Mouse (Mus musculus): ENCODE results near the gene Gdf15. TPM values are rescaled to one million over a fixed set of nuclear protein-coding genes. Genes with fewer than 3 reads are reported as not detected.

Gdf15 gene
- total and polyA plus RNA-seq, 3 experiments = 0.15 to 0.63 TPM; not detected in 1

DNA sequence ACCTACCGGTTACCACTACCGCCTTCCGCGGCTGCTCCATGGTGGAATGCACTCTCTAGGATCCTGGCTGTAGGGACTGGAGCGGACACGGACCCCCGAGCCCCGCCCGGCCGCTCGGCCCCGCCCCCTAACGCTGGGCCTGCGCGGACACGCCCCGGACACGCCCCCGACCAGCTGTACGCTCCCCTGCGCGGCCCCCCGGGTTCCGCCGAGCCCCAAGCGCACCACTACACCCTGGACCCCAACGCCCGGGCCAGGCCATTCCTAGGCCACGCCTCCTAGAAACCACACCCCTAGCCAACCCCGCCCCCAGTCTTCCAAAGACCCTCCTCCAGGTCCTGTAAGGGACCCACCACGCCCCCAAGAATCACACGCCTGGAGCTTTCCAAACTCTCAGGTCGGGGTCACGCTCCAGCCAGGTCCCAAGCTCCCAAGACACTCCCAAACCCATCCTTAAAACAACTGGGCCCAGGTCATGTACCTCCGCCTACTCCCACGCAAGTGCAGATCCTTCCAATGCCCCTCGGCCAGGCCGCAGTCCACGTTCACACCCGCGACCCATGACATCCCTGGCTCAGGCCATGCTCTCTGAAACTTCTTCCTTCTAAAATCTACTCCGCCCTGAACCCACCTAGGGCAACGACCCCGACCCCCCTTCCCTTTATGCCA is 27.5 kb upstream of the Gdf15 start:
- no peaks in the 10 kb centered on the region for H3K9me3 ChIP-seq (replicated peaks; ENCODE audit: insufficient read depth, low read length)
- no peak for TF ChIP-seq JUND (IDR thresholded peaks at IDR 0.05; ENCODE audit: low read depth, low read length)
- no peak for TF ChIP-seq CTCF (IDR thresholded peaks at IDR 0.05 in 2 of 3, conservative IDR thresholded peaks at IDR 0.05 in 1 of 3; ENCODE audit: control insufficient read depth in 1 of 3, insufficient read depth in 1 of 3, low read depth in 2 of 3, low read length in 3 of 3, poor library complexity in 1 of 3, severe bottlenecking in 1 of 3)
- no peak for TF ChIP-seq UBTF (IDR thresholded peaks at IDR 0.05; ENCODE audit: borderline replicate concordance, insufficient read depth, low read depth, low read length)
- no peak; the same call in 1 of the 2 replicates for TF ChIP-seq MAZ (IDR thresholded peaks at IDR 0.05; ENCODE audit: low read depth, low read length)
- TF ChIP-seq EP300 (IDR thresholded peaks at IDR 0.05; ENCODE audit: low read depth in 1 of 2, low read length in 2 of 2) = 0 out of 4 replicates have a peak, but pooled peaks of 1 of the 2 experiments have one; percentile 38
- no peak for TF ChIP-seq MEF2A (IDR thresholded peaks at IDR 0.05; ENCODE audit: extremely low read depth, insufficient replicate concordance, low read depth, low read length, poor library complexity, severe bottlenecking)
- no peak; the same call in 1 of the 2 replicates for TF ChIP-seq KAT2A (conservative IDR thresholded peaks at IDR 0.05; ENCODE audit: low read depth, low read length)
- TF ChIP-seq CHD2 (IDR thresholded peaks at IDR 0.05; ENCODE audit: low read length) = no peak
- TF ChIP-seq NELFE (IDR thresholded peaks at IDR 0.05; ENCODE audit: low read depth, low read length) = peak; percentile 56
- TF ChIP-seq ZKSCAN1 (IDR thresholded peaks at IDR 0.05; ENCODE audit: low read depth, low read length) = no peak
- TF ChIP-seq ZNF384 (IDR thresholded peaks at IDR 0.05; ENCODE audit: low read depth, low read length) = no peak
- TF ChIP-seq SMC3 (IDR thresholded peaks at IDR 0.05; ENCODE audit: low read depth, low read length) = no peak
- TF ChIP-seq NRF1 (IDR thresholded peaks at IDR 0.05; ENCODE audit: insufficient read depth, low read depth, low read length, poor library complexity, severe bottlenecking) = peak; percentile 77
- TF ChIP-seq GABPA (IDR thresholded peaks at IDR 0.05; ENCODE audit: low read depth, low read length) = no peak
- no peak for TF ChIP-seq GATA1 (IDR thresholded peaks at IDR 0.05; ENCODE audit: low read depth, low read length)
- peak; percentile 68 for TF ChIP-seq SIN3A (IDR thresholded peaks at IDR 0.05; ENCODE audit: low read length)
- peak; percentile 45; the same call in 1 of the 2 replicates for TF ChIP-seq ZMIZ1 (IDR thresholded peaks at IDR 0.05; ENCODE audit: low read depth, low read length)
- no peak for TF ChIP-seq BHLHE40 (IDR thresholded peaks at IDR 0.05; ENCODE audit: borderline replicate concordance, low read depth, low read length)
- TF ChIP-seq MYC (IDR thresholded peaks at IDR 0.05; ENCODE audit: low read depth, low read length) = no peak
- no peak for TF ChIP-seq RCOR1 (IDR thresholded peaks at IDR 0.05; ENCODE audit: low read depth, low read length)
- no peak for TF ChIP-seq POLR2AphosphoS2 (IDR thresholded peaks at IDR 0.05; ENCODE audit: low read length)
- TF ChIP-seq MAX (IDR thresholded peaks at IDR 0.05; ENCODE audit: low read length) = no peak
- peak in 1 of 2 experiments; percentile 67; a peak in 1 of 4 replicates for TF ChIP-seq POLR2A (IDR thresholded peaks at IDR 0.05; ENCODE audit: control insufficient read depth in 1 of 2, insufficient read depth in 1 of 2, low read depth in 1 of 2, low read length in 2 of 2, poor library complexity in 1 of 2)
- TF ChIP-seq POLR2AphosphoS5 (IDR thresholded peaks at IDR 0.05; ENCODE audit: borderline replicate concordance, low read depth, low read length) = no peak
- TF ChIP-seq TBP (IDR thresholded peaks at IDR 0.05; ENCODE audit: low read depth, low read length) = peak; percentile 14; the same call in 1 of the 2 replicates
- TF ChIP-seq MXI1 (IDR thresholded peaks at IDR 0.05; ENCODE audit: low read depth, low read length) = peak; percentile 49
- TF ChIP-seq RAD21 (IDR thresholded peaks at IDR 0.05; ENCODE audit: low read depth, low read length) = no peak
- TF ChIP-seq MAFK (IDR thresholded peaks at IDR 0.05; ENCODE audit: borderline replicate concordance, low read depth, low read length) = no peak
- no peak for TF ChIP-seq MYB (IDR thresholded peaks at IDR 0.05; ENCODE audit: low read depth, low read length)
- no peak for TF ChIP-seq USF1 (IDR thresholded peaks at IDR 0.05; ENCODE audit: low read depth, low read length)
- TF ChIP-seq CHD1 (IDR thresholded peaks at IDR 0.05; ENCODE audit: low read depth, low read length) = no peak
- TF ChIP-seq HCFC1 (IDR thresholded peaks at IDR 0.05; ENCODE audit: low read depth, low read length) = peak; percentile 76
- TF ChIP-seq E2F4 (IDR thresholded peaks at IDR 0.05; ENCODE audit: borderline replicate concordance, low read depth, low read length) = no peak
- no peak for TF ChIP-seq TCF12 (IDR thresholded peaks at IDR 0.05; ENCODE audit: low read depth, low read length)
- TF ChIP-seq USF2 (IDR thresholded peaks at IDR 0.05; ENCODE audit: borderline replicate concordance in 1 of 2, insufficient read depth in 1 of 2, low read depth in 1 of 2, low read length in 2 of 2) = no peak
- TF ChIP-seq ZC3H11A (IDR thresholded peaks at IDR 0.05; ENCODE audit: low read depth, low read length) = no peak

More for the DNA sequence above, 27.5 kb upstream of the Gdf15 start:
- H3K9ac ChIP-seq (ENCODE audit: control insufficient read depth, low read depth, low read length, poor library complexity, severe bottlenecking) = peak overlapping the region; percentile 83
- H3K36me3 ChIP-seq (ENCODE audit: control insufficient read depth in 1 of 2, insufficient read depth in 2 of 2, low read length in 2 of 2) = 0 out of 4 replicates have a peak, but pooled peaks cover 0 to 2% of the 10 kb centered on the region in 2 experiments
- peaks cover 4 to 13% of the 10 kb centered on the region in 2 experiments for H3K4me1 ChIP-seq (ENCODE audit: control insufficient read depth in 1 of 2, insufficient read depth in 2 of 2, low read length in 2 of 2)
- 0 out of 2 replicates have a peak overlapping the region, but pooled peaks have one; percentile 1 for H3K27ac ChIP-seq (ENCODE audit: control insufficient read depth, low read depth, low read length)
- no peaks in the 10 kb centered on the region for H3K27me3 ChIP-seq (ENCODE audit: control insufficient read depth in 1 of 2, insufficient read depth in 2 of 2, low read length in 2 of 2)
- H3K79me2 ChIP-seq (ENCODE audit: control insufficient read depth, insufficient read depth, low read length, poor library complexity) = no peaks in the 10 kb centered on the region
- DNase-seq (ENCODE audit: low read depth, low spot score) = peak; percentile 96
- peak overlapping the region; percentile 75 to 99 for H3K4me3 ChIP-seq (ENCODE audit: control insufficient read depth in 1 of 2, insufficient read depth in 1 of 2, low read depth in 2 of 2, low read length in 2 of 2)

All from MEL (cell line).